In genomic region chr4:116157882-116158281, GRCm38 (mm10) we compare ENCODE assay signal across 27 mouse cellular contexts. TPM values are rescaled to one million over a fixed set of nuclear protein-coding genes. Genes with fewer than 3 reads are reported as not detected.
DNase-seq lines count a peak whose midpoint lies in the region; ATAC-seq lines count a peak whose summit lies in the region.
"Had no signal": no experiment of that assay in that cellular context is flagged by ENCODE, and none has a peak within 500 bp of the region (broad histone marks: within the 10 kb centered on the region; RNA-seq: fewer than 3 reads in every experiment).

No protein-coding gene starts in this region.

- H3K9me3 ChIP-seq in midbrain, embryonic 16.5 days (replicated peaks; ENCODE audit: control insufficient read depth, low read length, poor library complexity, severe bottlenecking) = no peaks in the 10 kb centered on the region
- H3K9me3 ChIP-seq: embryonic facial prominence, embryonic 12.5 days; forebrain, embryonic 15.5 days; G1E; heart, embryonic 13.5 days had no signal

- peaks cover 52% of the 10 kb centered on the region for H3K36me3 ChIP-seq in midbrain, embryonic 16.5 days (ENCODE audit: control insufficient read depth, insufficient read depth, low read length)

- no peak overlapping the region for H3K27ac ChIP-seq in midbrain, embryonic 16.5 days (ENCODE audit: low read length)
- H3K27ac ChIP-seq: embryonic facial prominence, embryonic 12.5 days; forebrain, embryonic 15.5 days; heart, embryonic 13.5 days had no signal

- H3K4me1 ChIP-seq in midbrain, embryonic 16.5 days (ENCODE audit: control insufficient read depth, insufficient read depth, low read length) = no peaks in the 10 kb centered on the region
- H3K4me1 ChIP-seq: embryonic facial prominence, embryonic 12.5 days had no signal

- no peaks in the 10 kb centered on the region for H3K27me3 ChIP-seq in midbrain, embryonic 16.5 days (ENCODE audit: control insufficient read depth, insufficient read depth, low read depth, low read length)
- H3K27me3 ChIP-seq: embryonic facial prominence, embryonic 12.5 days; forebrain, embryonic 15.5 days; heart, embryonic 13.5 days had no signal

- no peak for ATAC-seq in midbrain, embryonic 16.5 days
- ATAC-seq: CD4-positive, CD25-positive, alpha-beta regulatory T cell, adult 4 months; forebrain, embryonic 15.5 days had no signal

- 95% methylated on average over 2 of the region's 2 CpGs for WGBS in midbrain, embryonic 16.5 days

- H3K4me3 ChIP-seq in midbrain, embryonic 16.5 days (ENCODE audit: low read depth, low read length) = no peak overlapping the region
- H3K4me3 ChIP-seq: embryonic facial prominence, embryonic 12.5 days; forebrain, embryonic 15.5 days; heart, embryonic 13.5 days had no signal

- intact Hi-C loops in left cerebral cortex, postnatal 25 days (cut with DNase I) = no loop called here

- H3K9ac ChIP-seq in midbrain, embryonic 16.5 days (ENCODE audit: low read depth, low read length) = no peak overlapping the region
- H3K9ac ChIP-seq: embryonic facial prominence, embryonic 12.5 days; forebrain, embryonic 15.5 days; heart, embryonic 13.5 days had no signal

- peak; percentile 79 for DNase-seq in kidney, adult 11 months
- no peak for DNase-seq in kidney, postnatal 4 days
- DNase-seq in urinary bladder, postnatal 14 days (ENCODE audit: low spot score) = peak; percentile 54
- no peak for DNase-seq in urinary bladder, adult 2 months (ENCODE audit: low spot score)
- DNase-seq in kidney, postnatal 25 days = peak; percentile 36 to 82
- DNase-seq in left cerebral cortex, postnatal 25 days (ENCODE audit: low spot score in 2 of 2) = no peak
- DNase-seq: adrenal gland, postnatal 10 days; B cell, adult 2 months; cerebellum, adult 11 months; cerebellum, adult 9-10 months; cerebellum, postnatal 25 days; gastrocnemius, postnatal 36 days; heart, adult 11 months; heart, postnatal 36 days had no signal

- H3K4me2 ChIP-seq in midbrain, embryonic 16.5 days (ENCODE audit: low read length) = no peak overlapping the region
- H3K4me2 ChIP-seq: embryonic facial prominence, embryonic 12.5 days; forebrain, embryonic 15.5 days; heart, embryonic 13.5 days had no signal

RNA-seq across cellular contexts. Expression of gene Lurap1, which starts 6.7 kb away (rescaled TPM):
- 3.9 and 4.5 TPM in 2 replicates for polyA plus RNA-seq in urinary bladder, adult 2 months (2012; rRNA removed)
- 2.1 and 3.1 TPM in 2 replicates for polyA plus RNA-seq in midbrain, embryonic 16.5 days (2015; fragmentation: Nextera tagmentation; extraction: Ambion mirVana)
- total RNA-seq in left cerebral cortex, postnatal 25 days (2021) = 10 to 100 TPM; 27.9 to 32.8 TPM

RNA-seq across cellular contexts. Expression of gene Tspan1, which starts 9.5 kb away (rescaled TPM):
- 0.62 and 0.83 TPM in 2 replicates for polyA plus RNA-seq in urinary bladder, adult 2 months (2012; rRNA removed)
- not detected in 2 replicates for polyA plus RNA-seq in midbrain, embryonic 16.5 days (2015; fragmentation: Nextera tagmentation; extraction: Ambion mirVana)
- under 1 TPM; 0.23 to 0.27 TPM for total RNA-seq in left cerebral cortex, postnatal 25 days (2021)
- total RNA-seq: adrenal gland, postnatal 10 days; gastrocnemius, adult 8-10 months; gastrocnemius, postnatal 36 days; heart, postnatal 36 days had no signal
- polyA plus RNA-seq: G1E; heart, postnatal 0 days; hindbrain, embryonic 11.5 days had no signal

RNA-seq across cellular contexts. Expression of gene 1700042G07Rik, which starts 15.3 kb away (rescaled TPM):
- not detected in 2 replicates for polyA plus RNA-seq in urinary bladder, adult 2 months (2012; rRNA removed)
- not detected in 2 replicates for polyA plus RNA-seq in midbrain, embryonic 16.5 days (2015; fragmentation: Nextera tagmentation; extraction: Ambion mirVana)
- not detected for total RNA-seq in left cerebral cortex, postnatal 25 days (2021)
- total RNA-seq: adrenal gland, postnatal 10 days; adrenal gland, postnatal 4 days; G1E; gastrocnemius, adult 8-10 months; gastrocnemius, postnatal 36 days; heart, postnatal 36 days had no signal
- polyA plus RNA-seq: brain, embryonic 14.5 days; CD4-positive, CD25-positive, alpha-beta regulatory T cell, adult 4 months; cortical plate, adult 2 months; embryonic facial prominence, embryonic 12.5 days; forebrain, embryonic 11.5 days; forebrain, embryonic 15.5 days; G1E; heart, embryonic 13.5 days; heart, postnatal 0 days; hindbrain, embryonic 11.5 days had no signal

RNA-seq across cellular contexts. Expression of gene Gm49337, which starts 15.3 kb away (rescaled TPM):
- polyA plus RNA-seq in urinary bladder, adult 2 months (2012; rRNA removed) = not detected in 2 replicates
- not detected in 2 replicates for polyA plus RNA-seq in midbrain, embryonic 16.5 days (2015; fragmentation: Nextera tagmentation; extraction: Ambion mirVana)
- total RNA-seq in left cerebral cortex, postnatal 25 days (2021) = not detected
- total RNA-seq: adrenal gland, postnatal 10 days; adrenal gland, postnatal 4 days; G1E; heart, postnatal 36 days had no signal
- polyA plus RNA-seq: brain, embryonic 14.5 days; CD4-positive, CD25-positive, alpha-beta regulatory T cell, adult 4 months; cortical plate, adult 2 months; embryonic facial prominence, embryonic 12.5 days; forebrain, embryonic 11.5 days; forebrain, embryonic 15.5 days; G1E; heart, embryonic 13.5 days; heart, postnatal 0 days; hindbrain, embryonic 11.5 days had no signal

RNA-seq across cellular contexts. Expression of gene Pomgnt1, which starts 34.2 kb away (rescaled TPM):
- 62.6 and 72.7 TPM in 2 replicates for polyA plus RNA-seq in urinary bladder, adult 2 months (2012; rRNA removed)
- 63.1 and 68.8 TPM in 2 replicates for polyA plus RNA-seq in midbrain, embryonic 16.5 days (2015; fragmentation: Nextera tagmentation; extraction: Ambion mirVana)
- 10 to 100 TPM; 73.5 to 77.6 TPM for total RNA-seq in left cerebral cortex, postnatal 25 days (2021)

Comparison
In these comparisons a context has a peak if more than half of its experiments do, and no peak if none do; other contexts are left out.
1. DNase-seq: peak in kidney, adult 11 months (single experiment), urinary bladder, postnatal 14 days (single experiment) and kidney, postnatal 25 days (2 of 2); none in kidney, postnatal 4 days (0 of 2), urinary bladder, adult 2 months (single experiment) and left cerebral cortex, postnatal 25 days (0 of 2).